Mouse (Mus musculus): ENCODE results near the gene Atg16l1.
"Not testable (repeated sequence)": the region's sequence is repeated elsewhere in the genome, so short reads cannot be mapped to it uniquely, and the experiment has no call there.

Atg16l1 gene

DNA sequence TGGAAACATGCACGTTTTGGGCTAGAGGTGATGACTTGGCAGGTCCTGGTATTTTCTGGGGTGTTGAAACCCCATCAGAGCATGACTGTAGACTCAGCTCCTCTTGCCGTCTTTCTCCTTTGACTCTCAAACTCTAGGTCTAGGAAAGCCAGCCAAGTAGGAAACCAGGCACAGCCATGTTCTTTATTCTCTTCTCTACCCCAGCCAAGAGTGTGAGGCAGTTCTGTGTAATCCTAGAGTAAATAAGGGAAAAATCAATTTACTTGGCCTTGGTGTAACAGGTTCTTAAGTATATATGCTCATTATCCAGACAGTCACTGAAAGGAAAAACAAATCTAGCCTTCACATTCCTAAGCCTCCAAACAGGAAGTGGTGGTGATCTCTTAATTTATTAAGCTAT lies 17.7 kb downstream of the Atg16l1 start:
- no peak for DNase-seq (ENCODE audit: low spot score)

GRCm38 (mm10) chr1:87774845-87775244 lies 19.2 kb downstream of the Atg16l1 start:
- DNase-seq (ENCODE audit: low spot score) = no peak

DNA sequence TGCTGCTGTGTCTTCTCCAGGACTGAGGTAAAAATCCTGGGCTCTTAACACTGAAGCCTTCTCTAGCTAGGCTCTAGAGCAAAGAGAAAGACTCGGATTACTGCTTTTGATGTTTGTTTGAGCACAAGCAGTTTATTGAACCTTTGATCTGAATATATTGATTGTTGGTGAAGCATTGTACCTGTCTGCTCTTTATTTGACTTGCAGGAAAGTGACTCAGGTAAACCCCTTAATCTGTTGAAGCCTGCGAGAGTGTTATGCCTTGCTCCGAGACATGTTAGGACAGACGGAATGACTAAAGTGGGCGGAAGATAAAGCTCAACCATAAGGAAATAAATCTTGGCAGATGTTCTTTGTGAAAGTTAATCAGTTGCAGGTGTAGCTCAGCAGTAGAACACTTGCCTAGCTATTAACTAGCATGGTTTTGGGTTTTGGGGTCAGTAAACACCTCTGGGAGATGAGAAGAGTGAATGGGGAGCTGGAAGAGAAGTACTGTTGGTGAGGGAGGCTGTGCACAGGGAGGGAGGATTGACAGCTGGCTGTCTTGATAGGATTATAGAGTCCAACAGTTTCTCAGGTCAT lies 23.6 kb downstream of the Atg16l1 start:
- no peak for DNase-seq (ENCODE audit: low spot score)

DNA sequence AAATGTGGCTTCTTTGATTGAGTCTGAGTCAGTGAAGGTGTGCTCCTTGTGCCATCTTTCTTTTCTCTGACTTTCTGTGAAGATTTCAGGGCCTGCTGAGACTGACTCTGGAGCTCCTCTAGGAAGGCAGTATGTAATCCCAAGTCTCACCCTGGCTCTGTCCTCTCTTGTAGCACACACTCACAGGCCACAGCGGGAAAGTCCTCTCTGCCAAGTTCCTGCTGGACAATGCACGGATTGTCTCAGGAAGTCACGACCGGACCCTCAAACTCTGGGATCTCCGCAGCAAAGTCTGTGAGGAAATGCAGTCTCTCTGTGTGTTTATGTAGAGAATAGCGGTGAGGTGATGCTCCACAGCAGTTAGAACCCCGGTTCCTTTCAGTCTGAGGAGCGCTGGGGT lies 30.0 kb downstream of the Atg16l1 start:
- DNase-seq (ENCODE audit: low spot score) = no peak

DNA sequence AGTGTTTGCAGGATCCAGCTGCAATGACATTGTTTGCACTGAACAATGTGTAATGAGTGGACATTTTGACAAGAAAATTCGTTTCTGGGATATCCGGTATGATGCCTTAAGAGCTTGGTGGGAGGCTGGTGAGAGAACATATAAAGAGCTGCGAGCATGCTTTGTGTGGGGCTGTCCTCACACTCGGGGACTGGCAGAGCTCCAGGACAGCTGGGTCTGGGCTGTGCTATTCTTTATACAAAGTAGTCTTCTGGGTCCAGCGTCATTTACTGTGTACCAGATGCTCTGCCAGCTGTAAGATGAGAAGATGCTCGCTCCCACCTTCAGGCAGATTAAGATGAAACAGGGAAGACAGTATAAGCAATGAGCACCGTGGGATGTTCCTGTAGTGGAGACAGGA lies 30.6 kb downstream of the Atg16l1 start:
- no peak for DNase-seq (ENCODE audit: low spot score)

GRCm38 (mm10) chr1:87789665-87790064 lies 34.0 kb downstream of the Atg16l1 start:
- no peak for DNase-seq (ENCODE audit: low spot score)

GRCm38 (mm10) chr1:87792438-87793137 lies 36.9 kb downstream of the Atg16l1 start:
- DNase-seq (ENCODE audit: low spot score) = no peak

DNA sequence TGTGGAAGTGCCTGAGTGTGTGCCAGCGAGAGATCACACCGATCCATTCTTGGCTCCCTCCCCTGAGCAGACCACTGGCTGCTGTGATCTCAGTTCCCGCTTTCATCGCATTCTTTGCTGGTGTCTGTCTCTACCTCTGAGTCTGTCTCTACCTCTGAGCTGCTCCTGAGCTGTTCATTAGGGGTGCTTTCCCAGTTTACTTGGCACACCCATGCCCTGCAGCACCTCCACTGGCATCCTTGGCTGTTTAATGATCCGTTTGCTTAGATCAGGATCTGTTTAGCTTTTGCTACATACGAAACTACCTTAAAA lies 37.4 kb downstream of the Atg16l1 start:
- no peak for DNase-seq (ENCODE audit: low spot score)

GRCm38 (mm10) chr1:87797702-87798101 lies 42.0 kb downstream of the Atg16l1 start:
- DNase-seq (ENCODE audit: low spot score) = no peak

GRCm38 (mm10) chr1:87798306-87798705 lies 42.6 kb downstream of the Atg16l1 start:
- DNase-seq (ENCODE audit: low spot score) = no peak

DNA sequence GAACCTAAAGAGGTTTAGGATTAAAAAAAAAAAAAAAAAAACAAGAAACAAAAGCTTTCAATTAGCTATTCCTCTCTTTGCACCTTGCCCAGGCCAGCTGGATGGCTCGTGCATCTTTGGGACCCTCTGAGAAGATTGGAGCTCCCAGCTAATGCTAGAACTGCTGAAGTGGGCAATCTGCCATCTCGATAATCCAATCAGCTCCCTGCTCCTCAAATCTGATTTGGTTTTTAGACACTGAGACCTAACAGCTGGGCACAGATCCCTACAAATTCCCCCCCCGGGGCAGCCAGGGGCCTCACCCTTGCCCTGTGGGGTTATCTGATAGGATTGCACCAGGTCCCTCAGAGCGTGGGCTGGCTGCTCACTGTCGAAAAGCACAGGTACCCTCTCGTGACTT lies 47.9 kb downstream of the Atg16l1 start, which contains the start of gene Sag:
Gene Sag, plus strand, starts transcription at position 105 of the 400 bp plus-strand sequence.
- DNase-seq (ENCODE audit: low spot score) = no peak

DNA sequence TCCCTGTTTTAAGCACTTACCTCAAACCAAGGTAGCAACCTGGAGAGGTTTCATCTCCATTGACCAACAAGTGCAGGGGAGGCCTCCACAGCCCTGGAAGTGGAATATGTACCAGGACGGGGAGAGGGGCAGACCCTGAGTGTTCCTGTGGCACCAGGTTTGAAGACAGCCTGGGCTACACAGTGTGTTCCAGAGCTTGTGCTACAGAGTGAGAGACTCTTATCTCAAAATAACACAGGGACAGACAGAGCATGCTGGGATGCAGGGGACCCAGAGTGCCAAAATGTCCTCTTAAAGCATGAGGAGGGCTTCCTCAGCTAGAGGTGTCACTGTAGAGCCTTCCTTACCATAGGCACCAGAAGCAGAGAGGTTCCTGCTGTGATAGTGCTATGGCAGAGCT lies 52.1 kb downstream of the Atg16l1 start:
- DNase-seq (ENCODE audit: low spot score) = no peak

DNA sequence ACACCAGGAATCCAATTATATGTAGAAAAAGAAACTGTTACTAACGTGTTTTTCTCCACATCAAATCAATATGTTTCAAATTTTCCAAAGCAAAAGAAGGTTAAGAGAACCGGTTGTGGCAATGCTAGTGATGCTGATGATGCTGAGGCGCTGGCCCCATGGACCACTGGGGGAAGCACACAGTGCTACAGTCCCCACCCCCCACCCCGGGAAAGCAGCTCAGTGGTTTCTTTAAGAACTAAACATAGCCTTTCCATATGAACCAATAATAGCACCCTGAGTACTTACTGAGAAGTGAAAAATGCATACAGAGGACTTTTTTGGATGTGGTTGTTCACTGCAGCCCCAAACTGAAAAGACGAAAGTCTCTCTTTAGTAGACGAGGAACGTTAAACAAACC lies 55.7 kb downstream of the Atg16l1 start:
- DNase-seq (ENCODE audit: low spot score) = no peak

DNA sequence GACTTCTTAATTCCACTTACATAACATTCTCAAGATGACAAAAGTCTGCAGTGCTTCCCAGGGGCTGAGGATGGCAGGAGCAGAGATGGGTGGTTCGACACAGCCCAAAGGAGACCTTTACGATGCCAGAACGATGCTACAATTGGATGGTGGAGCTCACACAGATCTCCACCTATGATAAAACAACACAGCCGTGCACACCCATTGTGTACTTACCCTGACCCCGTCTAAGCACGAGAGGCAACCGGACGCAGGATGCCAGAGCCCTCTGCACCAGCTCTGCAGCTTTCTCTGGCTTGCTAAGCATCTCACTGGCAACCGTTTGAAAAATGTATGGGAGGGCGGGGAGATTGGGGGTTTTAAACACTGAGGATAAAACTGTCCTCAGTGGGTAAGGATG lies 56.4 kb downstream of the Atg16l1 start:
- DNase-seq (ENCODE audit: low spot score) = no peak

GRCm38 (mm10) chr1:87813155-87813554 lies 57.5 kb downstream of the Atg16l1 start:
- DNase-seq (ENCODE audit: low spot score) = no peak

DNA sequence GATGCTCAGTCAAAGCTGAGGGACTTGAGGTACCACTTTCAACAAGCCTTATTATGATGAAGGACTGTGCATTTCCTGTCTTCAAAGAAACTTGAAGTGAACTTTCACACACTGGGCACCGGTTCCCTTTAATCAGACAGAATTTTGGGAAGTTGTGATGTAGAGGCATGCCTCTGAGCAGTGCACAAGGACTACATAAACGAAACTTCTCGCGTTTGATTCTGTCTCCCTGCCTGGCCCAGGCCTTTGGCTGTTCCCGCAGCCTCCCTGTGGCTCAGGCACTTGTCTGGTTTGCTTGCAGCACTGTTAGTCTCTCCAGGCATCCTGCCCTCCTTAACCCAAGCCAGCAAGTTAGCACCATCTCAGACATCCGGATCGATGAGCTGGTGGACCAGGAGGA lies 58.0 kb downstream of the Atg16l1 start:
- no peak for DNase-seq (ENCODE audit: low spot score)

DNA sequence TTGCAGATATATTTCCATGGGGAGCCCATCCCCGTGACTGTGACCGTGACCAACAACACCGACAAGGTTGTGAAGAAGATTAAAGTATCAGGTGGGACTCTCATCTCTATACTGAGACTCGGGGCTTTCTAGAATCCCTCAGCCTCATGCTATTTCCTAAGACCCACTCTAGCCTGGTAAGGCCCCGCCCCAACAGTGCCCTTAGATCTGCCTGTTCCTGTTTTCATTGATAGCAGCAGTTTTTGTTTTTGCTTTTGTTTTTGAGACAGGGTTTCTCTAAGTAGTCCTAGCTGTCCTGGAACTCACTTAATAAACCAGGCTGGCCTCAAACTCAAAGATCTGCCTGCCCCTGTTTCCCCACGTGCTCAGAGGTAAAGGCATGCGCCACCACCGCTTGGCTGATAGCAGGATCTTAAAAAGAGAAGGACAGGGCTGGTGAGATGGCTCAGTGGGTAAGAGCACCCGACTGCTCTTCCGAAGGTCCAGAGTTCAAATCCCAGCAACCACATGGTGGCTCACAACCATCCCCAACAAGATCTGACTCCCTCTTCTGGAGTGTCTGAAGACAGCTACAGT lies 68.8 kb downstream of the Atg16l1 start:
- no peak for DNase-seq (ENCODE audit: low spot score)

DNA sequence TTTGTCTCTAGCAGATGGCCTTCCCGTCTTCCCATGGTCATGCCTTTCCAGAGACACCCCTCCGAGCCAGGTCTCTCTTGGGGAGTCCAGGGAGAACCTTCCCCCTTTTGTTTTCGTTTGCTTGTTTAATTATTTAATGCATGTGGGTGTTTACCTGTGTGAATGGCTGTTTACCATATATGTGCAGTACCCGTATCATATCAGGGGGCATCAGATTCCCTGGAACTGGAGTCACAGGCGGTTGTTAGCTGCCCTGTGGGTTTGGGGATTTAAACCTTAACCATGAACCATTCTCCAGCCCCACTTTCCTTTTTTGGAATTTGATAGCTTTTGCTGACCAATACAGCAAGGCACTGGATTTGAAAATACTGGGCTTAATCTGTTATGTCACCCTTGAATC lies 69.6 kb downstream of the Atg16l1 start:
- no peak for DNase-seq (ENCODE audit: low spot score)

GRCm38 (mm10) chr1:87825991-87826390 lies 70.3 kb downstream of the Atg16l1 start:
- DNase-seq (ENCODE audit: low spot score) = no peak

GRCm38 (mm10) chr1:87826474-87826873 lies 70.8 kb downstream of the Atg16l1 start:
- no peak for DNase-seq (ENCODE audit: low spot score)

DNA sequence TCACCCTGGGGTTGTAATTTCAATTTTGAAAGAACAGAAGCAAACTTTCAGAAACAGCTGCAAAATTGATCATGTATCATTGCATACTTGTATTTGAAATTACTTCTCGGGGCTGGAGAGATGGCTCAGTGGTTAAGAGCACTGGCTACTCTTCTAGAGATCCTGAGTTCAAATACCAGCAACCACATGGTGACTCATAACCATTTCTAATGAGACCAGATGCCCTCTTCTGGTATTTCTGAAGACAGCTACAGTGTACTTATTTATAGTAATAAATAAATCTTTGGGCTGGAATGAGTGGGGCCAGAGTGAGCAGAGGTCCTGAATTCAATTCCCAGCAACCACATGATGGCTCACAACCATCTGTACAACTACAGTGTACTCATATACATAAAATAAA lies 71.8 kb downstream of the Atg16l1 start:
- DNase-seq (ENCODE audit: low spot score) = not testable (repeated sequence)

- DNase-seq (ENCODE audit: low spot score) = no peak
These were observed 72.5 kb downstream of the Atg16l1 start for GRCm38 (mm10) chr1:87828185-87828584.

DNA sequence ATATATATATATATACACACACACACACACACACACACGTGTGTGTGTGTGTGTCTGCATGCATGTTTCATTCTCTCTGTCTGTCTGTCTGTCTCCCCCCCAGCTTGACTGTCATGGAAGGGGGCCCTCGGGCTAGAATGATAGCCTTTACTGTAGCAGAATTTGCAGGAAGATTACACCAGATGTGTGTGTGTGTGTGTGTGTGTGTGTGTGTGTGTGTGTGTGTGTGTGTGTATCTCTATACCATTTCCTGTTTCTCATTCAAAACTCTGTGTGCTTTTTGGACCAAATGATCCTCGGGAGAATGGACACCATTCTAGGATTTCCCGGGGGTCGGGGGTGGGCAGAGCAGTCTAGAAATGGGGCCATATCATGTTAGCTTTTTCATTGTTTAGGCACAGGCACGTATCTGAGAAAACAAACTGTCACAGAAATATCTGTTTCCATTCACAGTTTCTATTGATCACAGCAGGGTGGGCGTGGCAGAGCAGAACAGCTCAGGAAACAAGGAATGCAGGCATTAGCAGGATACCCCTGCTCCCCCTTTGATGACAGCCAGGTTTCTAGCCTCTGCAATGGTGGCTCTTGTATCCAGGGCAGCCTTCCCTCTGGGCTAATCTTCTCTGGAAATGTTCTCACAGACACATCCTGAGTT lies 73.4 kb downstream of the Atg16l1 start:
- DNase-seq (ENCODE audit: low spot score) = no peak

All from yolk sac, embryonic 10.5 days (tissue).